In the genomic region with DNA sequence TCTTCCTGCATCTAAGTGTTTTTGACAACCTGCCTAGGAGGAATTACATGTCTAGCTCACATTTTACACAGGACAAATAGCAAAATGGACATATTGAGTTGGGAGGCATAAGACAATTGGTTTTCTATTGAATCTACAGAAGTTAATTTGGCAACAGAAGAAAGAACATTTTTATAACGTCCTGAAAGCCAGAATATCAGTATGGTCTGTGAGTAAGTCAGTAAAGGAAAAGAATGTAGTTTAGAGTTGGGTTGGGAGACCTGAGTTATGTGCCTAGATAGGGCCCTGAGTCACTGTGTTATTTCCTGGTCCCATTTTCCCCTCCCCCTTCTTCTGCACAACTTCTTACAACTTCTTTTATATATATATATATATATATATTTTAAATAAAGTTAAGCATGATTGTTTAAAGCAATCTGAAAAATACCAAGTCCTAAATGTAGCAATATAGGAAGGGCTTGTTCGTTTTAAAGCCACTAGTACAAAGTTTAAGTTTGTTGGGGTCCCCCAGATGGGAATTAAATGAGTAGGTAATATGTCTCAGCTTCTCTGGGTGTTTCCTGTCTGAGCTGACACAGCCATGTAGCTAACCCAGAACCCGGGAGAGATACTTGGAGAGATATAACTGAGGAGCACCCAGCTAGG, we compare ENCODE assay signal across 8 mouse cellular contexts. TPM values are rescaled to one million over a fixed set of nuclear protein-coding genes. Genes with fewer than 3 reads are reported as not detected.
DNase-seq lines count a peak whose midpoint lies in the region; ATAC-seq and TF ChIP-seq lines count a peak whose summit lies in the region.

No protein-coding gene starts in this region.

- 20% methylated on average over 3 of the region's 3 CpGs for WGBS in lung, embryonic 14.5 days
- 27% methylated on average over 3 of the region's 3 CpGs for WGBS in lung, adult 2 months
- WGBS in embryonic facial prominence, embryonic 13.5 days: 43% methylated on average over 3 of the region's 3 CpGs
- 51% methylated on average over 3 of the region's 3 CpGs for WGBS in limb, embryonic 10.5 days
- 49% methylated on average over 3 of the region's 3 CpGs for WGBS in neural tube, embryonic 14.5 days

- peak overlapping the region; percentile 90 for H3K27ac ChIP-seq in lung, embryonic 14.5 days (ENCODE audit: low read depth)
- H3K27ac ChIP-seq in embryonic facial prominence, embryonic 13.5 days: peak overlapping the region; percentile 73; the same call in 1 of the 2 replicates
- H3K27ac ChIP-seq in limb, embryonic 10.5 days: no peak overlapping the region
- H3K27ac ChIP-seq in neural tube, embryonic 14.5 days (ENCODE audit: low read depth, low read length): no peak overlapping the region

- no peak for TF ChIP-seq CTCF in lung, embryonic 14.5 days (IDR thresholded peaks at IDR 0.05; ENCODE audit: low read depth)
- no peak for TF ChIP-seq CTCF in lung, adult 2 months (IDR thresholded peaks at IDR 0.05; ENCODE audit: insufficient read depth, low read length)

- H3K9me3 ChIP-seq in lung, embryonic 14.5 days (ENCODE audit: low read depth, low read length): no peaks in the 10 kb centered on the region
- H3K9me3 ChIP-seq in embryonic facial prominence, embryonic 13.5 days: no peaks in the 10 kb centered on the region
- H3K9me3 ChIP-seq in limb, embryonic 10.5 days (replicated peaks): no peaks in the 10 kb centered on the region
- H3K9me3 ChIP-seq in neural tube, embryonic 14.5 days (ENCODE audit: control insufficient read depth, low read length): no peaks in the 10 kb centered on the region

- intact Hi-C loops in left cerebral cortex, postnatal 25 days (cut with DNase I): no loop called here

- peak; percentile 15 for DNase-seq in lung, embryonic 14.5 days
- no peak for DNase-seq in lung, adult 2 months
- no peak for DNase-seq in limb, embryonic 10.5 days (ENCODE audit: low spot score)
- DNase-seq in left cerebral cortex, postnatal 25 days (ENCODE audit: low spot score in 2 of 2): no peak
- no peak for DNase-seq in kidney, postnatal 36 days
- no peak for DNase-seq in adrenal gland, postnatal 14 days

- no peak for ATAC-seq in lung, embryonic 14.5 days (ENCODE audit: insufficient read depth)
- ATAC-seq in embryonic facial prominence, embryonic 13.5 days (ENCODE audit: insufficient number of reproducible peaks, insufficient read depth, low FRiP score, low TSS enrichment, low read depth): no peak
- ATAC-seq in neural tube, embryonic 14.5 days (ENCODE audit: low read depth): no peak

- peak overlapping the region; percentile 40 for H3K4me3 ChIP-seq in lung, embryonic 14.5 days (ENCODE audit: low read depth, low read length)
- no peak overlapping the region for H3K4me3 ChIP-seq in lung, adult 2 months (replicated peaks; ENCODE audit: extremely low read depth, low read depth, low read length)
- H3K4me3 ChIP-seq in embryonic facial prominence, embryonic 13.5 days: peak overlapping the region; percentile 39
- H3K4me3 ChIP-seq in limb, embryonic 10.5 days: peak overlapping the region; percentile 53
- peak overlapping the region; percentile 28; the same call in 1 of the 2 replicates for H3K4me3 ChIP-seq in neural tube, embryonic 14.5 days (ENCODE audit: low read depth, low read length)

- H3K27me3 ChIP-seq in lung, embryonic 14.5 days (ENCODE audit: insufficient read depth, low read length): no peaks in the 10 kb centered on the region
- H3K27me3 ChIP-seq in embryonic facial prominence, embryonic 13.5 days: no peaks in the 10 kb centered on the region
- H3K27me3 ChIP-seq in limb, embryonic 10.5 days (ENCODE audit: low read depth, poor library complexity, severe bottlenecking): peaks cover 18% of the 10 kb centered on the region
- H3K27me3 ChIP-seq in neural tube, embryonic 14.5 days (ENCODE audit: control insufficient read depth, insufficient read depth, low read length): no peaks in the 10 kb centered on the region

- no peak for TF ChIP-seq POLR2A in lung, adult 2 months (IDR thresholded peaks at IDR 0.05; ENCODE audit: borderline replicate concordance, extremely low read depth, low read depth, low read length)

- no peaks in the 10 kb centered on the region for H3K36me3 ChIP-seq in lung, embryonic 14.5 days (ENCODE audit: insufficient read depth)
- no peaks in the 10 kb centered on the region for H3K36me3 ChIP-seq in embryonic facial prominence, embryonic 13.5 days
- no peaks in the 10 kb centered on the region for H3K36me3 ChIP-seq in limb, embryonic 10.5 days
- H3K36me3 ChIP-seq in neural tube, embryonic 14.5 days (ENCODE audit: control insufficient read depth, insufficient read depth, low read length): no peaks in the 10 kb centered on the region

- H3K4me2 ChIP-seq in lung, embryonic 14.5 days: peak overlapping the region; percentile 89
- peak overlapping the region; percentile 78 for H3K4me2 ChIP-seq in embryonic facial prominence, embryonic 13.5 days
- H3K4me2 ChIP-seq in neural tube, embryonic 14.5 days (ENCODE audit: low read depth, low read length): peak overlapping the region; percentile 69; the same call in 1 of the 2 replicates

- H3K9ac ChIP-seq in lung, embryonic 14.5 days: peak overlapping the region; percentile 64
- peak overlapping the region; percentile 69; the same call in 1 of the 2 replicates for H3K9ac ChIP-seq in embryonic facial prominence, embryonic 13.5 days
- no peak overlapping the region for H3K9ac ChIP-seq in neural tube, embryonic 14.5 days (replicated peaks; ENCODE audit: low read depth, low read length)

- H3K4me1 ChIP-seq in lung, embryonic 14.5 days (ENCODE audit: insufficient read depth): no peaks in the 10 kb centered on the region
- no peaks in the 10 kb centered on the region; the same call in none of the 2 replicates for H3K4me1 ChIP-seq in lung, adult 2 months (ENCODE audit: control insufficient read depth, insufficient read depth, low read length)
- H3K4me1 ChIP-seq in embryonic facial prominence, embryonic 13.5 days: peaks cover 23% of the 10 kb centered on the region
- peaks cover 25% of the 10 kb centered on the region for H3K4me1 ChIP-seq in limb, embryonic 10.5 days
- H3K4me1 ChIP-seq in neural tube, embryonic 14.5 days (ENCODE audit: control insufficient read depth, insufficient read depth, low read length): peaks cover 5% of the 10 kb centered on the region; the same call in 1 of the 2 replicates

RNA-seq across cellular contexts. Expression of gene Mrpl45, which starts 6.6 kb away (rescaled TPM):
- 46.0 and 48.1 TPM in 2 replicates for polyA plus RNA-seq in lung, embryonic 14.5 days (2014; fragmentation: Nextera tagmentation; extraction: Ambion mirVana)
- 5.1 and 8.3 TPM in 2 replicates for polyA plus RNA-seq in lung, adult 2 months (2012; rRNA removed)
- polyA plus RNA-seq in embryonic facial prominence, embryonic 13.5 days (2015; fragmentation: Nextera tagmentation; extraction: Ambion mirVana): 46.6 and 50.1 TPM in 2 replicates
- 64.9 and 66.1 TPM in 2 replicates for polyA plus RNA-seq in limb, embryonic 10.5 days (2016; fragmentation: Nextera tagmentation; extraction: Ambion mirVana)
- 43.9 and 44.0 TPM in 2 replicates for polyA plus RNA-seq in neural tube, embryonic 14.5 days (2014; fragmentation: Nextera tagmentation; extraction: Ambion mirVana)
- 10 to 100 TPM; 27.0 to 27.2 TPM for total RNA-seq in left cerebral cortex, postnatal 25 days (2021)
- 43.5 and 46.0 TPM in 2 replicates for total RNA-seq in adrenal gland, postnatal 14 days (2021)

RNA-seq across cellular contexts. Expression of gene Npepps, which starts 28.5 kb away (rescaled TPM):
- 70.7 and 76.2 TPM in 2 replicates for polyA plus RNA-seq in lung, embryonic 14.5 days (2014; fragmentation: Nextera tagmentation; extraction: Ambion mirVana)
- 22.3 and 23.1 TPM in 2 replicates for polyA plus RNA-seq in lung, adult 2 months (2012; rRNA removed)
- 83.9 and 95.4 TPM in 2 replicates for polyA plus RNA-seq in embryonic facial prominence, embryonic 13.5 days (2015; fragmentation: Nextera tagmentation; extraction: Ambion mirVana)
- 61.6 and 70.5 TPM in 2 replicates for polyA plus RNA-seq in limb, embryonic 10.5 days (2016; fragmentation: Nextera tagmentation; extraction: Ambion mirVana)
- 137 and 157 TPM in 2 replicates for polyA plus RNA-seq in neural tube, embryonic 14.5 days (2014; fragmentation: Nextera tagmentation; extraction: Ambion mirVana)
- 100 to 1,000 TPM; 133 to 134 TPM for total RNA-seq in left cerebral cortex, postnatal 25 days (2021)
- 73.2 and 74.2 TPM in 2 replicates for total RNA-seq in adrenal gland, postnatal 14 days (2021)

RNA-seq across cellular contexts. Expression of gene Gpr179, which starts 42.9 kb away (rescaled TPM):
- 0.08 and 0.09 TPM in 2 replicates for polyA plus RNA-seq in lung, embryonic 14.5 days (2014; fragmentation: Nextera tagmentation; extraction: Ambion mirVana)
- 0.23 and 0.24 TPM in 2 replicates for polyA plus RNA-seq in lung, adult 2 months (2012; rRNA removed)
- 0.15 and 0.21 TPM in 2 replicates for polyA plus RNA-seq in embryonic facial prominence, embryonic 13.5 days (2015; fragmentation: Nextera tagmentation; extraction: Ambion mirVana)
- polyA plus RNA-seq in limb, embryonic 10.5 days (2016; fragmentation: Nextera tagmentation; extraction: Ambion mirVana): 0.10 and 0.11 TPM in 2 replicates
- 0.49 and 0.71 TPM in 2 replicates for polyA plus RNA-seq in neural tube, embryonic 14.5 days (2014; fragmentation: Nextera tagmentation; extraction: Ambion mirVana)
- total RNA-seq in left cerebral cortex, postnatal 25 days (2021): under 1 TPM; 0.18 to 0.43 TPM
- total RNA-seq in adrenal gland, postnatal 14 days (2021): 2.8 and 3.3 TPM in 2 replicates

RNA-seq across cellular contexts. Expression of gene Socs7, which starts 53.4 kb away (rescaled TPM):
- polyA plus RNA-seq in lung, embryonic 14.5 days (2014; fragmentation: Nextera tagmentation; extraction: Ambion mirVana): 1.9 and 2.7 TPM in 2 replicates
- polyA plus RNA-seq in lung, adult 2 months (2012; rRNA removed): 9.8 and 11.3 TPM in 2 replicates
- polyA plus RNA-seq in embryonic facial prominence, embryonic 13.5 days (2015; fragmentation: Nextera tagmentation; extraction: Ambion mirVana): 4.7 and 5.3 TPM in 2 replicates
- polyA plus RNA-seq in limb, embryonic 10.5 days (2016; fragmentation: Nextera tagmentation; extraction: Ambion mirVana): 3.5 and 4.4 TPM in 2 replicates
- 6.3 and 6.7 TPM in 2 replicates for polyA plus RNA-seq in neural tube, embryonic 14.5 days (2014; fragmentation: Nextera tagmentation; extraction: Ambion mirVana)
- total RNA-seq in left cerebral cortex, postnatal 25 days (2021): 10 to 100 TPM; 87.3 to 94.1 TPM
- total RNA-seq in adrenal gland, postnatal 14 days (2021): 18.3 TPM in 2 replicates

Comparison
In these comparisons a context has a peak if more than half of its experiments do, and no peak if none do; other contexts are left out.
1. H3K27ac ChIP-seq: peak in lung, embryonic 14.5 days (single experiment) and embryonic facial prominence, embryonic 13.5 days (single experiment); none in limb, embryonic 10.5 days (single experiment) and neural tube, embryonic 14.5 days (single experiment).
2. Peak in every context shown above with its lines, with median percentiles within 50 percentile points of each other: H3K4me2 ChIP-seq.